Mouse (Mus musculus) lung, embryonic 16.5 days (tissue): Measurements from ENCODE around the gene Cdc42. TPM values are rescaled to one million over a fixed set of nuclear protein-coding genes. Genes with fewer than 3 reads are reported as not detected.
A peak's percentile ranks its signal among the peaks of the same experiment; 100 is the strongest.

Experiments
- ATAC-seq: fragments of 200-750 bp; cut with Nextera tagmentation; 2 replicates; pipeline ENCODE4 v1.8.0; 2017; ENCODE audit warnings: low read depth, mild to moderate bottlenecking, moderate library complexity
- H3K27ac ChIP-seq: fragments of 300-500 bp; sonication (generic); 2 replicates; pipeline ENCODE4 v1.5.1; 2014; ENCODE audit warnings: mild to moderate bottlenecking, control low read depth, low read length
- H3K27me3 ChIP-seq: fragments of 300-500 bp; sonication (generic); 2 replicates; pipeline ENCODE4 v1.6.1; 2014; ENCODE audit warnings: low read depth, low read length, mixed read lengths; ENCODE audit not compliant: control insufficient read depth, insufficient read depth
- H3K36me3 ChIP-seq: fragments of 300-500 bp; sonication (generic); 2 replicates; pipeline ENCODE4 v1.6.1; 2014; ENCODE audit warnings: low read length; ENCODE audit not compliant: control insufficient read depth, insufficient read depth
- H3K4me1 ChIP-seq: fragments of 300-500 bp; sonication (generic); replicated peaks from 2 replicates; pipeline ENCODE4 v1.6.1; 2014; ENCODE audit warnings: low read length, mixed read lengths; ENCODE audit not compliant: control insufficient read depth, insufficient read depth
- H3K4me2 ChIP-seq: fragments of 300-500 bp; sonication (generic); 2 replicates; pipeline ENCODE4 v1.6.1; 2014; ENCODE audit warnings: low read depth, low read length, control low read depth
- H3K4me3 ChIP-seq: fragments of 300-500 bp; sonication (generic); 2 replicates; pipeline ENCODE4 v1.5.1; 2014; ENCODE audit warnings: mild to moderate bottlenecking, low read length, control low read depth
- H3K9ac ChIP-seq: fragments of 300-500 bp; sonication (generic); 2 replicates; pipeline ENCODE4 v1.6.1; 2014; ENCODE audit warnings: low read length, control low read depth
- H3K9me3 ChIP-seq: fragments of 300-500 bp; sonication (generic); 2 replicates; pipeline ENCODE4 v1.6.1; 2016; ENCODE audit warnings: low read length; ENCODE audit not compliant: control insufficient read depth
- WGBS: fragments of 180-500 bp; shearing (Covaris S2); extraction: QIAGEN DNeasy Blood & Tissue Kit; methylation state at CpG from one replicate; pipeline ENCODE4 v1.1.7; 2014; 5-methylcytosine and 5-hydroxymethylcytosine counted together
- polyA plus RNA-seq: library from polyadenylated mRNA; unstranded; fragments of >200 nt; fragmentation: Nextera tagmentation; extraction: Ambion mirVana; gene quantifications from 2 replicates; pipeline ENCODE4 v1.2.1, GENCODE M21; 2015

The Cdc42 gene
- polyA plus RNA-seq, 1 experiment from 2014 or later = 707 TPM

DNA sequence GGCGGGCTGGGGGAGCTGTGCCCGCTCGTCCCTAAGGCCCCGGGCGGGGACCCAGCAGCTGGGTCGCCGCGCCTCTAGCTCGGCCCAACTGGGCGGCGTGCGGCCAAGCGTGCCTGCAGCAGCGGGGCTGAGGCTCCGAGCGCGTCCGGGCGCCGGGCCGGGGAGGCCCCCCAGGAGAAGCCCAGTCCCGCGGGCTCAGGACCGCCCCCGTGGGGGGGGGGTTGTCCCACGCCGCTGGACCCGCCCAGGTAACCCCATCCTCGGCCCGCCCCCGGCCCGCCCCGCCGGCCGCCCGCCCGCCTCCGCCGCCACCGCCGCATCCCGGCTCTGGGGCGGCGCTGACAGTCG is 80.4 kb downstream of the Cdc42 start, which contains the start of gene Wnt4:
Wnt4 (plus strand) TSS at position 324 of the 348 bp plus-strand sequence.
- no peaks in the 10 kb centered on the region for H3K9me3 ChIP-seq
- H3K27me3 ChIP-seq = peaks cover 62% of the 10 kb centered on the region
- H3K27ac ChIP-seq = no peak within 1 kb of the TSS
- ATAC-seq = peak; percentile 82
- H3K4me1 ChIP-seq = peaks cover 19% of the 10 kb centered on the region
- H3K4me3 ChIP-seq = peak within 1 kb of the TSS; percentile 56
- H3K36me3 ChIP-seq = no peaks in the 10 kb centered on the region
- 0% methylated on average over 4 of the region's 45 CpGs for WGBS
- peak within 1 kb of the TSS; percentile 63 for H3K9ac ChIP-seq
- peak within 1 kb of the TSS; percentile 87 for H3K4me2 ChIP-seq

DNA sequence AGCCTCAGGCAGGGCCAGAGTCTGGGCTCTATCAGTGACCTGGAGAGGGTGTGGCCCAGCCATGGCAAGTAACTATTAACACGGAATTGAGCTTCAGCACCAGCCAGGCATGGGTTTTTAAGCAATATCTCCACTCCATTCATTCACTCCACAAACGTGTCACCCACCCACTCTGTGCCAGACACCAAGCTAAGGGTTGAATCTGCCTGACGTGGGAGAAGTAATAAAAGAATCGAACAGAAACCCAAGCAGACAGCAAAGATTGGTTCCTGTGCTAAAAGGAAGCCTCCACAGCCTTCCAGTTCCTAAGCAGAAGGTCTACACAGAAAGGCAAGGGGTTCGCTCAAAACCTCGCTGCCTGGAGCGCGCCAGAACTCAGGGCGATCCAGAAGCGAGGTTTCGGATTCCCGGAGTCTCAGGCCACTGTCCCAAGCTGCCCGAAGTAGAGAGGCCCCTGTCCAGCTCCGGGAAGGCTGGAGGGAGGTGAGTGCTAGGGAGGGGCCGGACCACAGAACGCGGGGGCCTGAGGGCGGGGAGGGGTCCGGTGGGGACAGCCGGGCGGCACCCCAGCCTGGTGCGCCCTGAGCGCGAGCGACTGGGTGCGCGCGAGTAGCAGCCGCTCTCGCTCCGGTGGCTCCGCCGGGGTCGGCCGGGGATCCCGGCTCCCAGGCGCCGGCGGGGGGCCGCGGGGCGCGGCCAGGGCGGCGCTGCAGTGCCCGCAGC is 80.9 kb downstream of the Cdc42 start:
- H3K27me3 ChIP-seq = peaks cover 61% of the 10 kb centered on the region
- ATAC-seq = peak; percentile 32; the same call in 1 of the 2 replicates
- H3K9ac ChIP-seq = peak overlapping the region; percentile 63
- peak overlapping the region; percentile 56 for H3K4me3 ChIP-seq
- no peaks in the 10 kb centered on the region for H3K36me3 ChIP-seq
- WGBS = 1% methylated on average over 43 of the region's 46 CpGs
- H3K4me2 ChIP-seq = peak overlapping the region; percentile 87
- H3K4me1 ChIP-seq = peaks cover 19% of the 10 kb centered on the region
- H3K9me3 ChIP-seq = no peaks in the 10 kb centered on the region
- no peak overlapping the region for H3K27ac ChIP-seq

DNA sequence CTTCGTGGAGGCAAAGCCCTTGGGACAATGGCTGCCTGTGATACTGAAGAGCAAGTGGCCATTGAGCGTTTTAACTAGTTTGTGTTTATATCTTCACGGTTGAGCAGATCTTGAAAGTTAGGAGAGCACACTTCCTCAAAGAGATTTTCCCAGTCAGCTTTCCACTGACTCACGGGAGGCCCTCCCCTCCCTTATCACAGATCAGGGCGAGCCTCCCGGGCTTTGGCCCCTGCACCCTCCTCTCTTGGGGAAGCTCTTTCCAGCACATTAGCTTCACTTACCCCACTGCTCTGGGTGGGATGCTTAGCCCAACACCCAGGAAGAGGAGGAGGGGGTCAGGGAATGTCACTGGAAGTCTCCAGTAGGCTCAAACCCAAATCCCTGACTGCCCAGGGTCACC is 83.2 kb downstream of the Cdc42 start:
- Histone ChIP-seq H3K27ac (no peak overlapping the region), H3K4me2 (no peak overlapping the region), H3K4me3 (no peak overlapping the region), H3K9me3 (no peaks in the 10 kb centered on the region), H3K27me3 (peaks cover 45% of the 10 kb centered on the region), H3K36me3 (no peaks in the 10 kb centered on the region), H3K4me1 (peaks cover 22% of the 10 kb centered on the region), H3K9ac (no peak overlapping the region)
- 5% methylated on average over 6 of the region's 6 CpGs for WGBS
- ATAC-seq = no peak

DNA sequence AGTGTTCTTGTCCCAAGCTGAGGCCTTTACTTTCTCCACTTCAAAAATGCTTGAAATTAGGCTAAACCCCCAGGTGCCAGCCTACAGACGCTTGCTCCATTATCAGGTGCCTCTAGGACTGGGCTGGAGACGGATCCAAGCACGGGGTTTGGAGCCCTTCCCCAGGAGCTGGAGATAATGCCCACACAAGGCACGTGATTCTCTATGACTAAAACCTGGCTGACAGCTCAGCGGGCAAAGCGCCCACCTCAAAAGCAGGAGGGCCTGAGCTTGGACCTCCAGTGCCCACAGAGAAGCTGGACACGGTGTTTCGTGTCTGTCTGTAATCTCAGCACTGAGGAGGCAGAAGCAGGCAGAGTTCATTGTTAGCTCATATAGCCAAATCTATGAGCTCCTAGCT is 85.7 kb downstream of the Cdc42 start:
- Histone ChIP-seq H3K4me2 (no peak overlapping the region), H3K4me1 (peaks cover 5% of the 10 kb centered on the region), H3K27me3 (peaks cover 23% of the 10 kb centered on the region), H3K4me3 (no peak overlapping the region), H3K9ac (no peak overlapping the region), H3K9me3 (no peaks in the 10 kb centered on the region), H3K27ac (no peak overlapping the region), H3K36me3 (no peaks in the 10 kb centered on the region)
- 64% methylated on average over 8 of the region's 8 CpGs for WGBS
- ATAC-seq = no peak

Other genes starting within 250 kb of the Cdc42 start
- gene Wnt4, start 80.2 kb downstream of the Cdc42 start, polyA plus RNA-seq = 0.48 and 0.62 TPM in 2 replicates
- not detected in 2 replicates for gene Cela3a, start 52.1 kb upstream of the Cdc42 start, polyA plus RNA-seq
- gene Cela3b, start 72.8 kb upstream of the Cdc42 start, polyA plus RNA-seq = not detected in 2 replicates
- not detected in 2 replicates for gene 1700013G24Rik, start 95.6 kb upstream of the Cdc42 start, polyA plus RNA-seq
- 34.7 and 35.2 TPM in 2 replicates for gene Hspg2, start 111.0 kb upstream of the Cdc42 start, polyA plus RNA-seq
- 1.2 TPM in 1 of 2 replicates, not detected in the other for gene Ldlrad2, start 216.8 kb upstream of the Cdc42 start, polyA plus RNA-seq
- 54.3 and 57.8 TPM in 2 replicates for gene Usp48, start 236.0 kb upstream of the Cdc42 start, polyA plus RNA-seq